Mouse (Mus musculus) heart, adult 2 months (tissue): Measurements from ENCODE around the gene Gm43191. TPM values are rescaled to one million over a fixed set of nuclear protein-coding genes. Genes with fewer than 3 reads are reported as not detected.
A peak's percentile ranks its signal among the peaks of the same experiment; 100 is the strongest.

Source experiments
- DNase-seq, 2 experiments: peaks; one replicate each; pipeline ENCODE4 v3.0.0; 2021
- H3K27ac ChIP-seq: fragments of 200-600 bp; 2 replicates; pipeline ENCODE4 v1.8.1; 2022
- H3K27me3 ChIP-seq: fragments of 200-500 bp; 2 replicates; pipeline ENCODE4 v1.6.1; 2012; ENCODE audit warnings: mild to moderate bottlenecking, low read length, inconsistent platforms, mixed read lengths; ENCODE audit not compliant: control insufficient read depth, insufficient read depth
- H3K36me3 ChIP-seq: fragments of 200-500 bp; 2 replicates; pipeline ENCODE4 v1.6.1; 2012; ENCODE audit warnings: low read length, inconsistent platforms; ENCODE audit not compliant: control insufficient read depth, insufficient read depth
- H3K4me1 ChIP-seq: fragments of 200-500 bp; 2 replicates; pipeline ENCODE4 v1.6.1; 2011; ENCODE audit warnings: low read length; ENCODE audit not compliant: control insufficient read depth, insufficient read depth
- H3K4me3 ChIP-seq: fragments of 200-600 bp; 2 replicates; pipeline ENCODE4 v1.8.1; 2022
- H3K79me2 ChIP-seq: fragments of 200-500 bp; replicated peaks from 2 replicates; pipeline ENCODE4 v1.6.1; 2012; ENCODE audit warnings: mild to moderate bottlenecking, inconsistent platforms, low read length, moderate library complexity, mixed read lengths; ENCODE audit not compliant: control insufficient read depth, insufficient read depth
- H3K9ac ChIP-seq: fragments of 200-500 bp; 2 replicates; pipeline ENCODE4 v1.6.1; 2012; ENCODE audit warnings: low read depth, mild to moderate bottlenecking, control low read depth, inconsistent platforms, low read length, mixed read lengths
- CTCF ChIP-seq: fragments of 200-600 bp; IDR thresholded peaks from 2 replicates; pipeline ENCODE4 v1.8.1; 2022; ENCODE audit warnings: antibody characterized with exemption, mild to moderate bottlenecking, moderate library complexity
- EP300 ChIP-seq: fragments of 200-500 bp; IDR thresholded peaks from 2 replicates; pipeline ENCODE4 v1.6.1; 2011; ENCODE audit warnings: low read depth, low read length, control low read depth; ENCODE audit not compliant: insufficient read depth
- POLR2A ChIP-seq: fragments of 200-500 bp; IDR thresholded peaks from 2 replicates; pipeline ENCODE4 v1.6.1; 2011; ENCODE audit warnings: mild to moderate bottlenecking, low read depth, low read length, control low read depth; ENCODE audit not compliant: insufficient read depth
- WGBS: fragments of 180-500 bp; shearing (Covaris S2); methylation state at CpG from one replicate; pipeline ENCODE4 v1.1.7; 2018; 5-methylcytosine and 5-hydroxymethylcytosine counted together
- intact Hi-C: fragments of 180-260 bp; cut with DNase I; formaldehyde crosslinking; loops from one replicate; pipeline ENCODE4 v1.15.1; 2025
- polyA plus RNA-seq: library from polyadenylated mRNA; depleted of rRNA; stranded (reverse); fragments of >200 nt; gene quantifications from 2 replicates; pipeline ENCODE4 v1.2.3, GENCODE M21; 2012; rRNA removed
- total RNA-seq, 2 experiments: library from RNA; stranded (reverse); gene quantifications; 2 replicates each; pipeline ENCODE4 v1.2.3; 2021

The Gm43191 gene
- total and polyA plus RNA-seq, 3 experiments = 0.78 to 1.5 TPM; not detected in 1

- Histone ChIP-seq H3K27me3 (no peaks in the 10 kb centered on the region), H3K79me2 (no peaks in the 10 kb centered on the region), H3K27ac (peak overlapping the region; percentile 88), H3K36me3 (no peaks in the 10 kb centered on the region; the same call in 1 of the 2 replicates), H3K4me3 (peak overlapping the region; percentile 93), H3K9ac (peak overlapping the region; percentile 61), H3K4me1 (no peaks in the 10 kb centered on the region)
- DNase-seq = no peak
- TF ChIP-seq CTCF (peak; percentile 51), EP300 (no peak), POLR2A (no peak)
- intact Hi-C loops = loop anchor here (2.0 to 10.0 kb wide), 5 partner anchors 69 to 241 kb away; partner anchors contain the start of genes Dbt and Mfsd14a
- WGBS = 2% methylated on average over 22 of the region's 22 CpGs
Measured at GRCm38 (mm10) chr3:116594076-116594727, 86.9 kb downstream of the Gm43191 start.

Other genes starting within 250 kb of the Gm43191 start
- gene Rtca, start 173.1 kb downstream of the Gm43191 start, total RNA-seq = 10 to 100 TPM; 18.7 to 21.3 TPM
- 13.6 and 22.0 TPM in 2 replicates for gene Rtca, start 173.1 kb downstream of the Gm43191 start, polyA plus RNA-seq
- gene Dbt, start 168.2 kb downstream of the Gm43191 start, total RNA-seq = 10 to 100 TPM; 54.1 to 76.7 TPM
- 24.1 and 53.9 TPM in 2 replicates for gene Dbt, start 168.2 kb downstream of the Gm43191 start, polyA plus RNA-seq
- gene Lrrc39, start 118.3 kb downstream of the Gm43191 start, total RNA-seq = 10 to 100 TPM; 64.4 to 69.5 TPM
- 39.3 and 94.6 TPM in 2 replicates for gene Lrrc39, start 118.3 kb downstream of the Gm43191 start, polyA plus RNA-seq
- 1 to 10 TPM; 2.0 TPM for gene Sass6, start 86.3 kb downstream of the Gm43191 start, total RNA-seq
- 0.76 and 1.4 TPM in 2 replicates for gene Sass6, start 86.3 kb downstream of the Gm43191 start, polyA plus RNA-seq
- 1 to 10 TPM; 5.4 to 5.5 TPM for gene Trmt13, start 66.7 kb downstream of the Gm43191 start, total RNA-seq
- 3.6 and 7.3 TPM in 2 replicates for gene Trmt13, start 66.7 kb downstream of the Gm43191 start, polyA plus RNA-seq
- gene Mfsd14a, start 18.6 kb downstream of the Gm43191 start, total RNA-seq = 10 to 100 TPM; 17.5 to 19.5 TPM
- 12.0 and 23.5 TPM in 2 replicates for gene Mfsd14a, start 18.6 kb downstream of the Gm43191 start, polyA plus RNA-seq
- gene Slc35a3, start 31.6 kb upstream of the Gm43191 start, total RNA-seq = 10 to 100 TPM; 10.7 to 11.2 TPM
- gene Slc35a3, start 31.6 kb upstream of the Gm43191 start, polyA plus RNA-seq = 5.7 and 10.2 TPM in 2 replicates
- gene Agl, start 126.9 kb upstream of the Gm43191 start, total RNA-seq = 100 to 1,000 TPM; 173 to 200 TPM
- 41.1 and 99.5 TPM in 2 replicates for gene Agl, start 126.9 kb upstream of the Gm43191 start, polyA plus RNA-seq
- 1 to 10 TPM; 2.4 to 3.2 TPM for gene Frrs1, start 178.2 kb upstream of the Gm43191 start, total RNA-seq
- 3.6 TPM in 2 replicates for gene Frrs1, start 178.2 kb upstream of the Gm43191 start, polyA plus RNA-seq